ENCODE assay signal across 7 mouse cellular contexts in the genomic region with DNA sequence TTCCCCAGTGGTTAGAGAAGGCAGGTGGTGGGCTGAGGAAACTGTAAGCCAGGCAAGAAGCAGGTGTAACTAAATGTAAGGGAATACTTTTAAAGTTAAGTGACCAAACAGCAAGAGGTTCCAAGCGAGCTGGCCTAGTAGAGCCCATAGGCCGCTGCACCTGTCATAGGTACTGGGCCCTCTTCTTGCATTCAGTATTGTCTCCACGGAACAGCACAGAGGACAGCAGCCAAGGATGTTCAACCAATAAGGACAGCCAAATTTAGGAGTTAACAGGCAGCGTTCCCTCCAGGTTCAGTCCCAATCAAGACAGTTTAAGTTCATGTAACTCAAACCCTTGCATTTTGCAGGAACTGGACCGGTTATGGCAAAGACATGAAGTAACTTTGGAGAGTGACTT. TPM values are rescaled to one million over a fixed set of nuclear protein-coding genes. Genes with fewer than 3 reads are reported as not detected.
A peak's percentile ranks its signal among the peaks of the same experiment; 100 is the strongest.
DNase-seq lines count a peak whose midpoint lies in the region; ATAC-seq and TF ChIP-seq lines count a peak whose summit lies in the region.

No protein-coding gene starts in this region.

- peaks cover 18% of the 10 kb centered on the region; the same call in 1 of the 2 replicates for H3K4me1 ChIP-seq in lung, postnatal 0 days (ENCODE audit: insufficient read depth, low read depth, low read length)
- peaks cover 2% of the 10 kb centered on the region; the same call in 1 of the 2 replicates for H3K4me1 ChIP-seq in forebrain, embryonic 11.5 days (replicated peaks; ENCODE audit: control insufficient read depth, insufficient read depth, low read length)
- H3K4me1 ChIP-seq in limb, embryonic 12.5 days (replicated peaks), result peaks cover 27% of the 10 kb centered on the region

- H3K27me3 ChIP-seq in lung, postnatal 0 days (replicated peaks; ENCODE audit: insufficient read depth, low read length), result no peaks in the 10 kb centered on the region
- no peaks in the 10 kb centered on the region for H3K27me3 ChIP-seq in forebrain, embryonic 11.5 days (ENCODE audit: control insufficient read depth, insufficient read depth, low read length)
- H3K27me3 ChIP-seq in limb, embryonic 12.5 days, result no peaks in the 10 kb centered on the region
- H3K27me3 ChIP-seq in splenic B cell, adult 2 months (ENCODE audit: control insufficient read depth, insufficient read depth, low read length, poor library complexity, severe bottlenecking), result no peaks in the 10 kb centered on the region

- peak; percentile 35 for DNase-seq in lung, postnatal 0 days (ENCODE audit: low spot score)
- no peak for DNase-seq in lung, postnatal 10 days
- no peak for DNase-seq in forebrain, embryonic 11.5 days (ENCODE audit: low spot score)
- DNase-seq in splenic B cell, adult 2 months (ENCODE audit: low read depth, low spot score), result peak; percentile 22
- no peak for DNase-seq in left cerebral cortex, adult 11 months (ENCODE audit: low spot score)
- no peak for DNase-seq in left cerebral cortex, postnatal 14 days (ENCODE audit: low spot score in 2 of 2)

- no peak for TF ChIP-seq CTCF in lung, postnatal 0 days (IDR thresholded peaks at IDR 0.05)

- no peaks in the 10 kb centered on the region for H3K9me3 ChIP-seq in lung, postnatal 0 days (ENCODE audit: low read length)
- no peaks in the 10 kb centered on the region; the same call in 1 of the 2 replicates for H3K9me3 ChIP-seq in forebrain, embryonic 11.5 days (ENCODE audit: control insufficient read depth, low read length)
- peaks cover 6% of the 10 kb centered on the region for H3K9me3 ChIP-seq in limb, embryonic 12.5 days

- H3K4me3 ChIP-seq in lung, postnatal 0 days (ENCODE audit: low read depth, low read length), result peak overlapping the region; percentile 99
- H3K4me3 ChIP-seq in forebrain, embryonic 11.5 days (ENCODE audit: low read depth, low read length), result peak overlapping the region; percentile 86
- peak overlapping the region; percentile 96 for H3K4me3 ChIP-seq in limb, embryonic 12.5 days (replicated peaks)

- no peaks in the 10 kb centered on the region for H3K36me3 ChIP-seq in lung, postnatal 0 days (ENCODE audit: insufficient read depth, low read length)
- H3K36me3 ChIP-seq in forebrain, embryonic 11.5 days (ENCODE audit: control insufficient read depth, insufficient read depth, low read length), result no peaks in the 10 kb centered on the region
- no peaks in the 10 kb centered on the region for H3K36me3 ChIP-seq in limb, embryonic 12.5 days
- H3K36me3 ChIP-seq in splenic B cell, adult 2 months (ENCODE audit: control insufficient read depth, insufficient read depth, low read length, poor library complexity, severe bottlenecking), result peaks cover 9% of the 10 kb centered on the region

- no peak for ATAC-seq in lung, postnatal 0 days
- no peak for ATAC-seq in forebrain, embryonic 11.5 days (replicated peaks; ENCODE audit: low FRiP score)
- no peak for ATAC-seq in limb, embryonic 12.5 days (ENCODE audit: insufficient number of reproducible peaks, insufficient read depth, low FRiP score, low TSS enrichment, low read depth)

- WGBS in lung, postnatal 0 days, result 27% methylated on average over 5 of the region's 5 CpGs
- 17% methylated on average over 5 of the region's 5 CpGs for WGBS in forebrain, embryonic 11.5 days
- WGBS in limb, embryonic 12.5 days, result 36% methylated on average over 5 of the region's 5 CpGs

- peak overlapping the region; percentile 79 for H3K9ac ChIP-seq in lung, postnatal 0 days (replicated peaks; ENCODE audit: low read depth)
- no peak overlapping the region; the same call in 1 of the 2 replicates for H3K9ac ChIP-seq in forebrain, embryonic 11.5 days (ENCODE audit: low read length)
- H3K9ac ChIP-seq in limb, embryonic 12.5 days (replicated peaks), result peak overlapping the region; percentile 98; the same call in 1 of the 2 replicates

- peak overlapping the region; percentile 69 for H3K4me2 ChIP-seq in lung, postnatal 0 days (replicated peaks; ENCODE audit: low read depth, low read length)
- H3K4me2 ChIP-seq in forebrain, embryonic 11.5 days (ENCODE audit: low read depth, low read length, severe bottlenecking), result peak overlapping the region; percentile 73; the same call in 1 of the 2 replicates
- peak overlapping the region; percentile 82 for H3K4me2 ChIP-seq in limb, embryonic 12.5 days

- no peak for TF ChIP-seq EP300 in lung, postnatal 0 days (IDR thresholded peaks at IDR 0.05)

- peak overlapping the region; percentile 99 for H3K27ac ChIP-seq in lung, postnatal 0 days (ENCODE audit: low read length)
- H3K27ac ChIP-seq in forebrain, embryonic 11.5 days (ENCODE audit: low read depth, low read length), result no peak overlapping the region
- peak overlapping the region; percentile 95 for H3K27ac ChIP-seq in limb, embryonic 12.5 days

- intact Hi-C loops in left cerebral cortex, postnatal 14 days (cut with DNase I), result loop anchor here (5.0 kb wide), 2 partner anchors 46 to 214 kb away; no protein-coding TSS in a partner anchor

RNA-seq across cellular contexts. Expression of gene Irf2, which starts 0.9 kb away (rescaled TPM):
- polyA plus RNA-seq in lung, postnatal 0 days (2015; fragmentation: Nextera tagmentation; extraction: Ambion mirVana), result 64.9 and 75.4 TPM in 2 replicates
- polyA plus RNA-seq in forebrain, embryonic 11.5 days (2014; fragmentation: Nextera tagmentation; extraction: Ambion mirVana), result 7.7 and 12.8 TPM in 2 replicates
- polyA plus RNA-seq in limb, embryonic 12.5 days (2016; fragmentation: Nextera tagmentation; extraction: Ambion mirVana), result 13.3 and 13.6 TPM in 2 replicates
- 10 to 100 TPM; 40.6 to 44.3 TPM for total RNA-seq in left cerebral cortex, postnatal 14 days (2021)

Comparison
In these comparisons a context has a peak if more than half of its experiments do, and no peak if none do; other contexts are left out.
1. DNase-seq: peak in lung, postnatal 0 days (single experiment) and splenic B cell, adult 2 months (single experiment); none in lung, postnatal 10 days (single experiment), forebrain, embryonic 11.5 days (single experiment), left cerebral cortex, adult 11 months (single experiment) and left cerebral cortex, postnatal 14 days (0 of 2).
2. Peak in every context shown above with its lines, with median percentiles within 50 percentile points of each other: H3K4me2 ChIP-seq and H3K4me3 ChIP-seq.